Mouse (Mus musculus): ENCODE measurements around the gene Tbccd1. TPM values are rescaled to one million over a fixed set of nuclear protein-coding genes. Genes with fewer than 3 reads are reported as not detected.
A peak's percentile ranks its signal among the peaks of the same experiment; 100 is the strongest.

Tbccd1 gene
- total RNA-seq, 1 experiment from 2014 or later, result 39.5 TPM

- ATAC-seq (replicated peaks; ENCODE audit: low read depth, poor library complexity, severe bottlenecking), result no peak
These were observed 15.9 kb upstream of the Tbccd1 start for GRCm38 (mm10) chr16:22873369-22873768.

GRCm38 (mm10) chr16:22872397-22872796 lies 14.9 kb upstream of the Tbccd1 start:
- ATAC-seq (replicated peaks; ENCODE audit: low read depth, poor library complexity, severe bottlenecking), result no peak

DNA sequence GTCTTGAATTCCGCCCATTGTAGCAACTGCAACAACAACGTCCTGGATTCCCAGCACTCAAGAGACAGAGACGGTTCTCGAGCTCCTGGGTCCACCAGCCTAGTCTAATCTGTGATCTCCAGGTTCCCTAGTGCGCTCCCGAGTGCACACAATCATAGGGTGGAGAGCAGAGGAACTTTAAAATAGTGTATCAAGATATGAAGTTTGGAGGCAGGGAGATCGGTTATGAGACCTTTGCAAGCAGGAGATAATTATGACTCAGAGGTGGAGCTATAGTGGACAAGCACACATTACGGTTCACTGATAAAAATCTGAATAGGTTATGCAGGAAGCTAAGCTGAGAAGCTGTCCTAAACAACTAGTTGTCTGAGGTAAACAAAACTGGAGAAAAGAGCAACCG lies 696 bp downstream of the Tbccd1 start:
- 0 out of 2 replicates have a peak, but pooled peaks have one; percentile 13 for ATAC-seq (replicated peaks; ENCODE audit: low read depth, poor library complexity, severe bottlenecking)

GRCm38 (mm10) chr16:22852709-22853108 lies 4.8 kb downstream of the Tbccd1 start:
- ATAC-seq (replicated peaks; ENCODE audit: low read depth, poor library complexity, severe bottlenecking), result no peak

- ATAC-seq (replicated peaks; ENCODE audit: low read depth, poor library complexity, severe bottlenecking), result no peak
These were observed 9.1 kb downstream of the Tbccd1 start for GRCm38 (mm10) chr16:22848331-22848730.

DNA sequence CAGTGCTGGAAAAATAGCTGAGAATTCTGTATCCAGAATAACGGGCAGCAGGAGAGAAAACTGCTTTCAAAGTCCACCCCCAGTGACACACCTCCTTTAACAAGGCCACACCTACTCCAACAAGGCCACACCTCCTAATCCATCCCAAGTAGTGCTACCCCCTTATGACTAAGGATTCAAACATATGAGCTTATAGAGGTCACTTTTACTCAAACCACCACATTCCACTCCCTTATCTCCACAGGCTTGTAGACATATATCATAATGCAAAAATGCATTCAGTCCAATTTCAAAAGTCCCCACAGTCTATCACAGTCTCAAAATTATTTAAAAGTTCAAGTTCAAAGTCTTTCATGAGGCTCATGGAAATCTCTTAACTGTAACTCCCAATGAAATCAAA lies 9.8 kb downstream of the Tbccd1 start:
- ATAC-seq (replicated peaks; ENCODE audit: low read depth, poor library complexity, severe bottlenecking), result no peak

GRCm38 (mm10) chr16:22845481-22845880 lies 12.0 kb downstream of the Tbccd1 start:
- ATAC-seq (replicated peaks; ENCODE audit: low read depth, poor library complexity, severe bottlenecking), result no peak

DNA sequence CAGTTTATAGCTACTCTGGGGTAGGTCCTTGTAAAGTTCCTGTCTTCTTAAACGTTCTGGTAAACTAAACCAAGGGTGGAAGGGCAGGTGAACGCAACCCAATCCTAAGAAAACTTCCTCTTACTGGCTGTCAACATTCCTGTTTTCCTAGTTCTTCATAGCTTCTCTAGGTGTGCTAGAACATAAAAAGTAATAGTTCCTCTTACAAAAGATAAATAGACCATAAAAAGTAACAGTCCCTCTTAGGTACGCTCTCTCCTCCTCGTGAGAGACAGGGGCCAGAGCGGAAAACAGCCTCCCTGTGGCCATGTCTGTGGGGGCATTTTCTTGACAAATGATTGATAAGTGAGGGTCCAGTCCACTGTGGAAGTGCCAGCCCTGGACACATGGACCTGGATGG lies 12.6 kb downstream of the Tbccd1 start:
- ATAC-seq (replicated peaks; ENCODE audit: low read depth, poor library complexity, severe bottlenecking), result peak; percentile 16; the same call in 1 of the 2 replicates

DNA sequence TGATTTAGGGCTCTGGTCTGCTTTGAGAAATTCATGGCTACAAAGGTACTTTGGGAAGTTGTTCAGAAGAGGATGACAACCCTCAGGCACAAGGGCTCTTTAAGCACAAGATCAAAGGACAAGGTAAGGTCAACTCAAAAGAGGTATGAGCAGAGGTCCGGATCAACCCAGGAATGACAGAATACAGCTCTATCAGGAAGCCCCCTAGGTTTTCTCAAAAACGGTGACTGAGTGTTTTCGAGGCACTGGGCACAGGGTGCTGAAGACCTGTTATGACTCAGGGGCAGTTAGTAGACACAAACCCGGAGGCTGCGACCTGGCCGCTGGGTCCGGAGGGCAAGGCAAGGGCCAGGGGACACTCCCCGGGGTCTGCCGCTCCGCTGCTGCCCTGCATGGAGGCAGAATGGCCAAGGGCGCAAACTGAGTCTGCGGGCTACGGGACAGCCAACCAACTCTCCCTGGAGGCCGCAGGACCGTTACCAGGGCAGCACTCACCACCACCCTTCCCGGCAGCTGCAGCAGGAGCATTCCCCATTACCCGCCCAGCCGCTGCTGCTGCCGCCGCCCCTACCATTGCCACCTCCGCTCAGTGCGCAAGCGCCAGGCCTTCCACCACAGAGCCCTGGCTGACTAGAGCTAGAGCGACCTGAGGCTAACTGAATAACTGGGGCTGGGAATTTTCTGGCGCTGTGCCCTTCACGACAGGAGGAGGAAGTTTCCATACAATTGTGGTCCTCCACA lies 13.2 kb downstream of the Tbccd1 start:
- ATAC-seq (replicated peaks; ENCODE audit: low read depth, poor library complexity, severe bottlenecking), result peak; percentile 91

- ATAC-seq (replicated peaks; ENCODE audit: low read depth, poor library complexity, severe bottlenecking), result no peak
These were observed 14.6 kb downstream of the Tbccd1 start for GRCm38 (mm10) chr16:22842871-22843270.

DNA sequence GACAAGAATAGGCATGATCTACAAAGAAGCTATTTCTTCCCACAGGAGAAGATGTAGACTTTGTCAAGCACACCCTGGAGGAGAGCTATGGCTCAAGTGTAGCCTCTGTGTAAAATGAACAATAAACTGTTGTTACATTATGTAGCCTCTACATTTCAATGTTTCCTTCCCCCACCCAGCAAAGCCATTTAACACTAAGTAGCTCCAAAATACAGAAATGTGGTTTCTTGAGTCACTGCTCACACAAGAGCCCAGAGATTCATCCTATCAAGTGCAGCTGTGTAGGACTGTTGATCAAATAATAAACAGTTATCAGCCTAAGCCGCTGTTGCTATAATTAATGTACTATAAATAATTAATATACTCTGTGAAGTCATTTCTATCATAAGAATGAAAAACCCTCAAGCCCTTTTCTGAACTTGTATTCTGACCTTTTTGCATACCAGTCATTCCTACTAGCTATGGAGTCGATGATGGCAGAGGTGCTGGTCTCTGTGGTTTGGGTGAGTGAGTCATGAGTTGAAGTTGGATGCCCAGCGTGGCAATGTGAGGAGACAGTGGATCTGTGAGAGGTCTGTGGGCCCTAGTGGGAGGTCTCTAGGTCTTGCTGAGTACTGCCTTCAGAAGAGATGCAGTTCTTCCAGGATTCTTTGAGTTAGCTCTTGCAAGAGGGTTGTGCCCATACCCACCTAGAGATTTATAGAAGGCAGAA lies 18.2 kb downstream of the Tbccd1 start:
- no peak for ATAC-seq (replicated peaks; ENCODE audit: low read depth, poor library complexity, severe bottlenecking)

GRCm38 (mm10) chr16:22832932-22833525 lies 24.4 kb downstream of the Tbccd1 start:
- no peak for ATAC-seq (replicated peaks; ENCODE audit: low read depth, poor library complexity, severe bottlenecking)

DNA sequence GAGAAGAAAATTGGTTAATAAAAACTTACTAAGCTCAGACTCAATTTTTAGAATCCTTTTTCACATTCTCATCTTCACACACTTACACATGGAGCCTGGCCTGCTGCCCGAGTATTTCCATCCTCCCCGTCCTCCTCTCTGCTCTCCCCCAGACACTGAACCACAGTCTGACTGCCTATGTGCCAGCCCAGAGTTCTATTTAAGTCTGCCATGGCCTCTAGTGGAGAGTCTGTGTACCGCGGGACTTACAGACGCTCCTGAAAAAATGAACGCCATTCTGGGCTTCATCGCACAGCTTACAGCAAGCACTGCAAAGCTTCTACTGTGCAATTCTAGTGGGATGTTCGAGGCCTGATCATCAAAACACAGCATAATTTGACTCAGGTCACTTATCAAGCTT lies 36.7 kb downstream of the Tbccd1 start:
- ATAC-seq (replicated peaks; ENCODE audit: low read depth, poor library complexity, severe bottlenecking), result peak; percentile 62; the same call in 1 of the 2 replicates

- no peak for ATAC-seq (replicated peaks; ENCODE audit: low read depth, poor library complexity, severe bottlenecking)
These were observed 46.0 kb downstream of the Tbccd1 start, which contains the start of gene Crygs for GRCm38 (mm10) chr16:22811477-22811876. Gene Crygs (minus strand): TSS chr16:22811577.

- ATAC-seq (replicated peaks; ENCODE audit: low read depth, poor library complexity, severe bottlenecking), result peak; percentile 62
These were observed 49.9 kb downstream of the Tbccd1 start for GRCm38 (mm10) chr16:22807468-22808070.

DNA sequence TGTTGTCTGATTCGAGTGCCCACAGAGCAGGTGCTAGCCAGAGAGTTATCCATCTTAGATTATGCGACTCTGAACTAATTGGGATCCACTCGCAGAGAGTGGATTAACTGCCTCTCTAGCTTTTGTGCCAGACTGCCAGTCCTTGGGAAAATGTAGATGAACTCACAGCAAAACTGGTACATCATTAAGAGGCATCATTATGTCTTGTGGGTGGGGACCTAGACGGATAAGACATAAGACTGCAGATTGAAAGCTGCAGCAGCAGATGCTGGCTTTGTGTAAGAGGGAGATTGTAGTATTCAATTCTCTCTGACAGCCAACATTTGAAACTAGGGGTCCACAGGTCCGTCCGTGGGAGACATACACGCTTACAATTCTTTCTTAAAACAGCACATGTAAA lies 54.7 kb downstream of the Tbccd1 start:
- ATAC-seq (replicated peaks; ENCODE audit: low read depth, poor library complexity, severe bottlenecking), result no peak

DNA sequence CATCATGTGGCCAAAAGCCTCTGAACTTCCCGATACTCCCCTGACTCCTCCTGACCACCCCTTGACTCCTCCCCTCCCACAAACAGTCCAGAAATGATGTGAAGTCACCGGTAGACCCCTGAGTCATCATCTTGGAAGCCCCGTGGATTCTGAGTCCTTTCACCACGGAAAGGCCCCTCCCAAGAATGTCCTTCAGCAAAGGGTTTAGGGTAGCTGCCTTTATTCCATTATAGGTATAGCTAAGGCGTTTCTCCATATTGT lies 56.7 kb downstream of the Tbccd1 start:
- ATAC-seq (replicated peaks; ENCODE audit: low read depth, poor library complexity, severe bottlenecking), result no peak

- ATAC-seq (replicated peaks; ENCODE audit: low read depth, poor library complexity, severe bottlenecking), result no peak
These were observed 57.2 kb downstream of the Tbccd1 start for GRCm38 (mm10) chr16:22800026-22800848.

GRCm38 (mm10) chr16:22798520-22798919 lies 58.9 kb downstream of the Tbccd1 start:
- peak; percentile 99 for ATAC-seq (replicated peaks; ENCODE audit: low read depth, poor library complexity, severe bottlenecking)

GRCm38 (mm10) chr16:22797521-22797920 lies 59.9 kb downstream of the Tbccd1 start:
- no peak for ATAC-seq (replicated peaks; ENCODE audit: low read depth, poor library complexity, severe bottlenecking)

All from common myeloid progenitor, adult 5-6 weeks (primary cell).